Mouse (Mus musculus) bone marrow, adult 2 months (tissue): ENCODE data around the gene Exoc7.

Experiments used
- CTCF ChIP-seq: fragments of 200-500 bp; IDR thresholded peaks from 2 replicates; pipeline ENCODE4 v1.5.1; 2011; ENCODE audit warnings: low read length, control low read depth; ENCODE audit not compliant: control insufficient read depth, insufficient read depth
- POLR2A ChIP-seq: fragments of 200-500 bp; IDR thresholded peaks from 2 replicates; pipeline ENCODE4 v1.6.1; 2011; ENCODE audit warnings: low read depth, mild to moderate bottlenecking, control low read depth, low read length, borderline replicate concordance; ENCODE audit not compliant: control insufficient read depth

DNA sequence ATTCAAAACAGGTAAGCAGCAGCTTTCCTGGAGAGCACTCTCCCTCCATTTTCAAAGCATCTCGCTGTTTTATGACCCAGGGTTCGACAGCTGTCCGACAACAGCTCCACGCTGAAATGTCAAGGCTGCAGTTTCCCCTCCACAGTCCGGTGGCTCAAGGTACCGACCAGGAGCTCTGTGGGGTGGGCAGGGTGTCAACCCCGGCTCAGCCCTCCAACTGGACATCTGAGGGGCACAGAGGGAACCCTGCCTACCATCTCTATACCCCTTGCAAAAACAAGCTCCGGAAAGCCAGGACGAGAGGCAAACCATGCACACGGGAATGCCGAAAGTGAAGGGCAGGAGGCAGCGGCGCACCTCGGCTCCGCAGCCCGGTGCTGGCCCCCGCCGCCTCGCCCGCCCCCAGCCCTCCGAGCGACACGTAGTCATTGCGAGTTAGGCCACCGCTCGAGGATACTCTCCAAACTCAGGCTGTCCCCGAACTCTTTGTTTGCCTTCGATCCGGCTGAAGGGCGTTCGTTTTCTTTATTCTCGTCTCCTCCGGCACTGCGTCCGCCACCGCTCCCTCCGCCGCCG is 33.5 kb downstream of the Exoc7 start:
- TF ChIP-seq POLR2A (0 out of 2 replicates have a peak, but pooled peaks have one; percentile 34), CTCF (no peak)
